Mouse (Mus musculus) bone marrow, adult 2 months (tissue): ENCODE measurements around the gene Kif3b. TPM values are rescaled to one million over a fixed set of nuclear protein-coding genes. Genes with fewer than 3 reads are reported as not detected.
"Not testable (repeated sequence)": the region's sequence is repeated elsewhere in the genome, so short reads cannot be mapped to it uniquely, and the experiment has no call there.

ENCODE experiments used
- H3K27ac ChIP-seq: fragments of 200-500 bp; 2 replicates; pipeline ENCODE4 v1.5.1; 2012; ENCODE audit warnings: low read depth, mild to moderate bottlenecking, control low read depth, inconsistent platforms, low read length; ENCODE audit not compliant: control insufficient read depth, poor library complexity, insufficient read depth
- H3K4me1 ChIP-seq: fragments of 200-500 bp; 2 replicates; pipeline ENCODE4 v1.6.1; 2011; ENCODE audit warnings: low read length; ENCODE audit not compliant: control insufficient read depth, insufficient read depth
- H3K4me3 ChIP-seq: fragments of 200-500 bp; replicated peaks from 2 replicates; pipeline ENCODE3; 2011; ENCODE audit warnings: mild to moderate bottlenecking, low read depth, low read length, control low read depth; ENCODE audit not compliant: control insufficient read depth
- CTCF ChIP-seq: fragments of 200-500 bp; IDR thresholded peaks from 2 replicates; pipeline ENCODE4 v1.5.1; 2011; ENCODE audit warnings: low read length, control low read depth; ENCODE audit not compliant: control insufficient read depth, insufficient read depth
- POLR2A ChIP-seq: fragments of 200-500 bp; IDR thresholded peaks from 2 replicates; pipeline ENCODE4 v1.6.1; 2011; ENCODE audit warnings: low read depth, mild to moderate bottlenecking, control low read depth, low read length, borderline replicate concordance; ENCODE audit not compliant: control insufficient read depth
- WGBS: fragments of 180-500 bp; shearing (Covaris S2); methylation state at CpG from one replicate; pipeline ENCODE4 v1.1.7; 2018; 5-methylcytosine and 5-hydroxymethylcytosine counted together
- polyA plus RNA-seq: library from polyadenylated mRNA; stranded (reverse); fragments of >200 nt; gene quantifications from 2 replicates; pipeline ENCODE4 v1.2.4, GENCODE M21; 2011; ENCODE audit warnings: low replicate concordance; ENCODE audit not compliant: missing spikeins, insufficient read depth, insufficient read length

Kif3b gene
- polyA plus RNA-seq, 1 experiment = 10.9 TPM

- TF ChIP-seq POLR2A (no peak), CTCF (no peak)
Observed at GRCm38 (mm10) chr2:153361101-153361710, 70.0 kb downstream of the Kif3b start.

GRCm38 (mm10) chr2:153364531-153364930, 73.3 kb downstream of the Kif3b start:
- WGBS = 88% methylated on average over 14 of the region's 14 CpGs
- not testable (repeated sequence) for H3K4me3 ChIP-seq, H3K27ac ChIP-seq, H3K4me1 ChIP-seq

More at GRCm38 (mm10) chr2:153361101-153361710, 70.0 kb downstream of the Kif3b start:
- H3K4me1 ChIP-seq = no peaks in the 10 kb centered on the region; the same call in 1 of the 2 replicates
- WGBS = 91% methylated on average over 1 of the region's 1 CpGs
- H3K4me3 ChIP-seq = no peak overlapping the region
- no peak overlapping the region for H3K27ac ChIP-seq

- Histone ChIP-seq H3K4me3 (no peak overlapping the region), H3K27ac (no peak overlapping the region), H3K4me1 (no peaks in the 10 kb centered on the region)
- TF ChIP-seq POLR2A = no peak
- TF ChIP-seq CTCF = no peak
Observed at GRCm38 (mm10) chr2:153370871-153371270, 79.7 kb downstream of the Kif3b start.

GRCm38 (mm10) chr2:153375380-153375779, 84.2 kb downstream of the Kif3b start:
- TF ChIP-seq POLR2A (no peak), CTCF (no peak)
- 90% methylated on average over 2 of the region's 2 CpGs for WGBS
- H3K4me3 ChIP-seq = no peak overlapping the region

GRCm38 (mm10) chr2:153380479-153380878, 89.3 kb downstream of the Kif3b start:
- 84% methylated on average over 1 of the region's 1 CpGs for WGBS
- Histone ChIP-seq H3K4me1 (no peaks in the 10 kb centered on the region; the same call in 1 of the 2 replicates), H3K4me3 (no peak overlapping the region), H3K27ac (no peak overlapping the region)
- TF ChIP-seq CTCF = no peak
- no peak for TF ChIP-seq POLR2A

More at GRCm38 (mm10) chr2:153375380-153375779, 84.2 kb downstream of the Kif3b start:
- H3K27ac ChIP-seq = no peak overlapping the region
- H3K4me1 ChIP-seq = no peaks in the 10 kb centered on the region

Other genes with a start within 250 kb of the Kif3b start
- 4.8 and 8.3 TPM in 2 replicates for gene Ccm2l, start 225.5 kb upstream of the Kif3b start, polyA plus RNA-seq
- 20.0 and 54.3 TPM in 2 replicates for gene Hck, start 182.9 kb upstream of the Kif3b start, polyA plus RNA-seq
- 12.6 and 18.3 TPM in 2 replicates for gene Tm9sf4, start 130.1 kb upstream of the Kif3b start, polyA plus RNA-seq
- 2.5 and 5.5 TPM in 2 replicates for gene Tspyl3, start 66.0 kb upstream of the Kif3b start, polyA plus RNA-seq
- 8.8 and 10.8 TPM in 2 replicates for gene Plagl2, start 50.0 kb upstream of the Kif3b start, polyA plus RNA-seq
- 8.2 and 12.6 TPM in 2 replicates for gene Pofut1, start 49.9 kb upstream of the Kif3b start, polyA plus RNA-seq
- gene Asxl1, start 54.4 kb downstream of the Kif3b start, polyA plus RNA-seq = 35.7 and 56.2 TPM in 2 replicates
- not detected in 2 replicates for gene 4930404H24Rik, start 201.4 kb downstream of the Kif3b start, polyA plus RNA-seq
- 4.0 and 7.5 TPM in 2 replicates for gene Nol4l, start 238.6 kb downstream of the Kif3b start, polyA plus RNA-seq